Mouse (Mus musculus) CD4-positive, CD25-positive, alpha-beta regulatory T cell, adult 4 months (primary cell): Measurements from ENCODE around the gene Trim62. TPM values are rescaled to one million over a fixed set of nuclear protein-coding genes. Genes with fewer than 3 reads are reported as not detected.
A peak's percentile ranks its signal among the peaks of the same experiment; 100 is the strongest.

Source experiments
- ATAC-seq: one replicate; pipeline ENCODE4 v1.8.0; 2017
- polyA plus RNA-seq, 2 experiments: library from polyadenylated mRNA; unstranded; fragments of 100-300 nt; shearing (Covaris generic); gene quantifications; one replicate each; pipeline ENCODE4 v1.2.1; 2017

The Trim62 gene
- polyA plus RNA-seq, 2 experiments from 2014 or later, result 1.3 to 1.6 TPM

DNA sequence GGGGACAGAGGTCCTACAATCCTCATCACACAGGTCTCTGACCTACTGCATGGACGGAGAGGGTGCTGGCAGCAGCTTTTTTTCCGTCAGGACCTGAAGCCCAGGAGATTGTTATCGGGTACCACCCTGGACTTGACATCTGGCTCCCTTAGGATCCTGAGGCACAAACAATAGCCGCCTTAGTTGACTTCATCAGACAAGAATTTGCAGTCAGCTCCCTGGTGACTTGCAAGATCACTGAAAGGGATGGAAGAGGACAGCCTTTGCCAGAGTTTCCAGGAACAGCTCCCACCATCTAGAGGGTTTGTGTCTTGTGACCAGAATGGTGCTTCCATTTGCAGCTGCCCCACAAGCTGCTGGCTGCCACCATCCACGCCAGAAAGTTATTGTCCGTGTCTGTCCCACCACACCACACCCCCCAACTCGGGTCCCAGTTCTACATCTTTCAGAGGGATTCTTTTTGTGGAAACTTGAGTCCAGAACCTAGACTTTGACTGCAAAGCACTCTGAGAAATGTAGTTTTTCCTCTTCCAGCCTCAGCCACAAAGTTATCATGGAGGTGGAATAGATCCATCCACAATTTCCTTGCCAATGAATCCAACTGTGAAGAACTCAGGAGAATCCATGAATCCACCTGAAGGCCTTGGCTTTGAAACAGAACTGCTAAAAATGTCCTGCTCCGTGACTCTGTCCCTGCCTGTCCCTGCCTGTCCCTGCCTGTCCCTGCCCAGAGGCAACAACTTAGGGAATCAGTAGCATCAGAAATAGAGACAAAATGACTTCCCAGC lies 27.1 kb downstream of the Trim62 start:
- ATAC-seq, result no peak

- no peak for ATAC-seq
Measured at GRCm38 (mm10) chr4:128912085-128912484, 28.7 kb downstream of the Trim62 start.

DNA sequence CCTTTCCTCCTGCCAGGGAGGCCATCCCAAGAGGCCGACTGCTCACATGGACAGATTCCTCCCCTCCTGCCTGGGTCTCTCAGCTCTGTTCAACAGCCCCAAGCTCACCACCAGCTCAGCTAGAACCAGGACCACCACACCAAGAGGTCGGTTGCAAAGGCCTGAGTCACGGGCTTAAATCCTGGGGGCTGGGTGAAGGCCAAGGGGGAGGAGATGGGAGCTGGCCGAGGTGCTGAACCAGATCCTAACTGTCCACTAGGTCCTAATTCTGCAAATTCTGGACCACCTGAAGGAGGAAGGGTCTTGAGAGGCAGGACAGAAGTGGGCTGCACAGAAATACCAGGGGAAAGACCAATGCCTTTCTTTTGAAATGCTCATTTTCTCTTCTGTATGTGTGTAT lies 30.4 kb downstream of the Trim62 start:
- no peak for ATAC-seq

GRCm38 (mm10) chr4:128917119-128917518 lies 33.7 kb downstream of the Trim62 start:
- no peak for ATAC-seq

GRCm38 (mm10) chr4:128917756-128918155 lies 34.4 kb downstream of the Trim62 start:
- ATAC-seq, result no peak

- no peak for ATAC-seq
Measured at GRCm38 (mm10) chr4:128918187-128918586, 34.8 kb downstream of the Trim62 start.

DNA sequence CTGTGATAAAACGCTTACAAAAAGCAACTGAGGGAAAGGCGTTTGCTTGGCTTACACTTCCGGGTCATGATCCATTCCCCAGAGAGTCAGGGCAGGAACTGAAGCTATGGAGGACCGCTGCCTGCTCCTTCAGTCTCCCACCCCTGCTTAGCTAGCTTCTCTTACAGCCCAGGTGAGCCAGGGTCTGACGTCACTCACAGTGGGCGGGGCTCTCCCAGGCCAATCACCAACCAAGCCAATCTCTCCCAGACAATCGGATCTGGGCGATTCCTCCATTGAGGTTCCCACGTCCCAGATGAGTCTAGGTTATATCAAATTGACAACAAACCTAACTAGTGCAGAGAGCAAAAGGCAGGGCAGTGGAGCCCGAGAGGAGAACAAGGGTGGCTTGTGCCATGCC lies 35.7 kb downstream of the Trim62 start:
- ATAC-seq, result no peak

GRCm38 (mm10) chr4:128923603-128924002 lies 40.2 kb downstream of the Trim62 start:
- ATAC-seq, result no peak

GRCm38 (mm10) chr4:128924841-128925606 lies 41.6 kb downstream of the Trim62 start:
- ATAC-seq, result peak; percentile 100

DNA sequence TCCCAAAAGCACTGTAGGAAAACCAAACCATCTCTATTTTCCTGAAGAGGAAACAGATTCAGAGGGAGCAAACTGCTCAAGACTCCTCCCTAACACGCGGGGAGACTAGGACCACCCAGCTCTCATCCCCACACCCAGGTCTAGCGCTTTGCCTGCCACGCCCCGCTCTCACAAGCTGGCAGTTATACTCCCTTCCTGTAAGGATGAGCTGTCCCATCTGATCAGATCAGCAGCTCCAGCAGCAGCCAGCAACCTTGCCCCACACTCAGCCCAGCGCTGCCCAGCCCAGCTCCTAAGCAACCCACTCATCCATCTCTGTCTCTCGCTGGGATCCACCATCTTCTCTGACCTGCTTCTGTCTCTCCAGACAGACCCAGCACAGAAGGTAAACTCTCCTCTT lies 49.4 kb downstream of the Trim62 start:
- ATAC-seq, result no peak

GRCm38 (mm10) chr4:128935595-128935994 lies 52.2 kb downstream of the Trim62 start:
- no peak for ATAC-seq

- no peak for ATAC-seq
Measured at GRCm38 (mm10) chr4:128942346-128942745, 59.0 kb downstream of the Trim62 start.

DNA sequence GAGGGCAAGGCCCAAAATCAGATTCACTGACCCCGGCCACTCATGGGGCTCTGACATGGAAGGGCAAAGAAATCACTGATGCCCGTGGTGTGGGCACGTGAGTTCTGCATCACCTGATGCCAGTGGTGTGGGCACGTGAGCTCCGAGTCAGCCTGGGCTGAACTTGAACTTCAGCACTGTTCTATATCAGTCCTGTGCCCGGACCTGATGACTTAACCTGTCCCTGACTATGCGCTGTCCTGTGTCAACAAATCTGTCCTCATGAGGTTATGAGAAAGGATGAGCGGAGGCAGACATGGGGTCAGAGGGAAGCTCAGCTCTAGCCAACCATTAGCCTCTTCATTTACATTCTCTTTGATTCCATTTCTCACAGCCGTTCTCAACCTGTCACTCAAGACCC lies 63.4 kb downstream of the Trim62 start:
- no peak for ATAC-seq

DNA sequence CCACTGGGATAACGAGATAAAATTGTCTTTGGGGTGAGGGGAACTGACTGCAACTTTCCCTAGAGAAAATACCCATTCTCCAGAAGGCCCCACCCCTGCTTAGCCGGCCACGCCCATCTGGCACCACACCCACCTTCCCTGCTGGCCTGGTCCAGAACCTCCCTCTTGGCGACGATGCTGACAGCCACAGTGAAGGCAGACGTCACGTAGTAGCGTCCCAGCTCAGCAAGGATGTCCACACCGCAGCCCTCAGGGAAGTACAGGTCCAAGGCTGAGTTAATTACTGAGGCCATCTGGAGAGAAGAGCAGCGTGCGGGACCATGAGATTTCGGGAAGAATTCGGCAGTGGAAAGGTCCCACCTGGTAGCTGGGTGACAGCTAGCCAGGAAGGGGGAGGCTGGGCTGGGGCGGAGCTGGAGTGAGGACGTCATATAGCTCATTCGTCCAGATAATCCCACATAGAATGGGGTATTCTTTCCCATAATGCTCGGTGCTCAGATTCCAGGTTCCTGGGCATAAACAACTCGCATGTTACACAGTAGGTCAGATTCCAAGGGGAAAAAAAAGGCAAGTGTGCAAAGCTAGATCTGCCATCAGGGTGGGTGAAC lies 64.0 kb downstream of the Trim62 start:
- ATAC-seq, result no peak

DNA sequence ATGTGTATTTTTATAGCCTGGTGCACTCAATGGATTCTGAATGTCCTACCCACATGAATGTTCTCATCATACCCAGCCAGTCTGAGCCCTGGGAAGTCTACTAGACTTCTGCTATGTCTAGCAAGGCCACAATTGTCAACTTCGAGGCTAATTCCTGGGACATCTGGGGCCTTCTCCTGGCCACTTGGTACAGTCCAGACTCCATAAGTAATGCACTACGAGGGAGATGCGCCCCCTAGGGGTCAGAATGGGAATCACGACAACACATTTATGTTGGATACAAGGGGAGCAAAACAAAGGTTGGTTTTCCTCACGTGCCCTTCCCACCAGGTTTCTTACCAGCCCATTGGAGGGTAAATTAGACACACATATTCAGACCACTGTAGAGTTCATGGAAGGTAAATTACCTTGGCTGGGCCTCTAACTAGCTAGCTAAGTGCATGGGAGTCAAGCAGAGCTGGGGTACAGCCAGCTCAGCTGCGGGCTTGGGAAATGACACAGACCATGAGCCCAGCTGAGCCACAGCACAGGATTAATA lies 64.8 kb downstream of the Trim62 start:
- no peak for ATAC-seq

DNA sequence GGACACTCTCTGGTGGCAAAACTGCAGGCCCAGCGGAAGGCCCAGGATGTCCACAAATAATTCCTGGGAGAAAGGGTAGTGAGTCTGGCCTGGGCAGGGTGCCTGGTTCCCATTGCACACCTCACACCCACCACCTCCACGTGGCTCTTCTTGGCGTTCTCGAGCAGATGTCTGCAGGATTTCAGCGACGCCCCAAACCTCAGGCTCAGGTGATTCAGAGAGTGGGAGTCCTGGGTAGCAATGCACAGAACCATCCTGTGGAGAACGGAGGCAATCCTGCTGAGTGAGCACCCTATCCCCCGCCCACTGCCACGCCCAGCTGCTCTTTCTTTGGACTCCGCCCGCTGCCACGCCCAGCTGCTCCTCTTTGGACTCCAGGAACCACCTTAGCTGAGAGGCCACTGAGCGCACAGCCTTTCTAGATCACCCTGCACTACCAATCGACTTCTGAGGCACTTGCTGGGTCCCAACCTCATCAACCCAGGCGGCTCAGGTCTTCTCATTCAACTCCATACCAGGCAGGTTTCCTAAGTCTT lies 66.2 kb downstream of the Trim62 start:
- ATAC-seq, result no peak

- no peak for ATAC-seq
Measured at GRCm38 (mm10) chr4:128950461-128950860, 67.1 kb downstream of the Trim62 start.

- ATAC-seq, result no peak
Measured at GRCm38 (mm10) chr4:128953851-128954250, 70.5 kb downstream of the Trim62 start.

DNA sequence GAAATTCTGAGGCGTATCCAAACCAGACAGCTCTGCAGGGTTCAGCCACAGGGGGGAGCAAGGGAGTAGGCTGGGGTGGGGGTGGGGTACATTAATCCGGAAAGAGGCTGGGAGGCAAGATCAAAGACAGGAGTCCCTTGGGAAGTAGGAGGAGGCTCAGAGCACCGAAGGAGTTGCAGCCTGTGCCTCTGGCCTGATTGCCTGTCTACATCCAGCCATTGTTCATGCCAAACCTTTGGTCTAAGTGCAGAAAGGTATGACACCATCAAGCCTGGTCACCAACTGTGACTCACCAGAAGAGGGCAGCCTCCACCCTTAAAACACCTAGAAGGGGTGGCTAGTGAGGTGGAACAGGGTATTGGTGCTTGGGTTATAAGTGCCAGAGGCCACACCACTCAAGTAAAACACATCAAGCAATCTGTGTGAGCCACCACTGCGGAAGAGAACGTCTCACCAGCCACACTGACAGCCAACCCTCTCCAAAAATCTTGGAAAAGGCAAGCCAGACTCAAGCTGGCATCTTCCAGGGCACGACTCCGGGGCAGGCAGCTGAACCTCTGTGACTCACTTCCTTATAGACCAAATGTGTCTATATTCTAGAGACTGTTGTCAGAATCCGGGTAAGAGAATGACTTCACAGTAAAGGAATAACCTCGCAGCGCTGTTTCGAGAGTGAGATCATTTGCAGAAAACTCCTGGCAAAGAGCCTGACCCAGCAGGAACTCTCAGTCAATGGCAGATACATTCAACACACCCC lies 74.0 kb downstream of the Trim62 start:
- ATAC-seq, result no peak

DNA sequence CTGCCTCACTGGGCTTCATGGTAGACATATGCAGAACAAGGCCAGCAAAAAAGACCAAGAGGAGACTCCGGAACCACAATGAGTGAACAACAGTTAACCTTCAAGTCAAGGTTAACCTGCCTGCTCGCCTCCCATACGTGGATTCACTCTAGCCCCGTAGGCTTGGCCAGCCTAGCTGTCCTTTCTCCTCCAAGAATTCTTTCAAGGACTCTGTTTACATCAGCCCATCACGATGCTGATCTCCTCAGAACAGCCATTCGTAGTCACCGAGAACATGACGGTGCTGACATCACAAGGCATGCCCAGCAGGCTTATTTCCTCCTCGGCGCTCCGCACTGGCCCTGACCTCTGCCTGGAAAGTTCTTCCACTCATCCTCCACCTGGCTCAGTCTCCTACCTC lies 74.8 kb downstream of the Trim62 start:
- ATAC-seq, result no peak

GRCm38 (mm10) chr4:128958849-128959248 lies 75.5 kb downstream of the Trim62 start:
- ATAC-seq, result no peak

- ATAC-seq, result no peak
Measured at GRCm38 (mm10) chr4:128959676-128960075, 76.3 kb downstream of the Trim62 start.
